Mouse (Mus musculus) hindbrain, embryonic 12.5 days (tissue): ENCODE results near the gene Prdx3. TPM values are rescaled to one million over a fixed set of nuclear protein-coding genes. Genes with fewer than 3 reads are reported as not detected.
A peak's percentile ranks its signal among the peaks of the same experiment; 100 is the strongest.

Experiments used
- ATAC-seq: fragments of 200-750 bp; cut with Nextera tagmentation; 2 replicates; pipeline ENCODE4 v1.8.0; 2017; ENCODE audit warnings: moderate TSS enrichment; ENCODE audit not compliant: low FRiP score
- H3K27ac ChIP-seq: fragments of 300-500 bp; sonication (generic); 2 replicates; pipeline ENCODE4 v1.5.1; 2016; ENCODE audit warnings: mild to moderate bottlenecking
- H3K27me3 ChIP-seq: fragments of 300-500 bp; sonication (generic); 2 replicates; pipeline ENCODE4 v1.6.1; 2016; ENCODE audit warnings: mild to moderate bottlenecking
- H3K36me3 ChIP-seq: fragments of 300-500 bp; sonication (generic); 2 replicates; pipeline ENCODE4 v1.6.1; 2016; ENCODE audit warnings: mild to moderate bottlenecking
- H3K4me1 ChIP-seq: fragments of 300-500 bp; sonication (generic); 2 replicates; pipeline ENCODE4 v1.6.1; 2016
- H3K4me2 ChIP-seq: fragments of 300-500 bp; sonication (generic); replicated peaks from 2 replicates; pipeline ENCODE4 v1.6.1; 2016; ENCODE audit warnings: mild to moderate bottlenecking
- H3K4me3 ChIP-seq: fragments of 300-500 bp; sonication (generic); 2 replicates; pipeline ENCODE4 v1.5.1; 2016; ENCODE audit warnings: mild to moderate bottlenecking
- H3K9ac ChIP-seq: fragments of 300-500 bp; sonication (generic); 2 replicates; pipeline ENCODE4 v1.6.1; 2016; ENCODE audit warnings: mild to moderate bottlenecking, moderate library complexity
- H3K9me3 ChIP-seq: fragments of 300-500 bp; sonication (generic); replicated peaks from 2 replicates; pipeline ENCODE4 v1.6.1; 2016; ENCODE audit warnings: mild to moderate bottlenecking
- WGBS: fragments of 180-500 bp; shearing (Covaris S2); methylation state at CpG from one replicate; pipeline ENCODE4 v1.1.7; 2016; 5-methylcytosine and 5-hydroxymethylcytosine counted together
- polyA plus RNA-seq: library from polyadenylated mRNA; unstranded; fragments of >200 nt; fragmentation: Nextera tagmentation; extraction: Ambion mirVana; gene quantifications from 2 replicates; pipeline ENCODE4 v1.2.1, GENCODE M21; 2016

Gene Prdx3
- polyA plus RNA-seq = 94.0 TPM in 2 replicates

GRCm38 (mm10) chr19:60874064-60874694, at the start of gene Prdx3:
Gene Prdx3 (minus strand): TSS chr19:60874556.
- peak within 1 kb of the TSS; percentile 58 for H3K4me2 ChIP-seq
- under 1% methylated on average over 28 of the region's 28 CpGs for WGBS
- H3K4me3 ChIP-seq = peak within 1 kb of the TSS; percentile 52
- peak; percentile 98 for ATAC-seq
- H3K36me3 ChIP-seq = peaks cover 4% of the 10 kb centered on the region; the same call in 1 of the 2 replicates
- H3K27ac ChIP-seq = peak within 1 kb of the TSS; percentile 72
- 0 out of 2 replicates have a peak, but pooled peaks cover 6% of the 10 kb centered on the region for H3K4me1 ChIP-seq
- H3K9me3 ChIP-seq = no peaks in the 10 kb centered on the region
- no peaks in the 10 kb centered on the region for H3K27me3 ChIP-seq
- H3K9ac ChIP-seq = peak within 1 kb of the TSS; percentile 62

- H3K4me3 ChIP-seq = no peak overlapping the region
- no peak overlapping the region for H3K27ac ChIP-seq
- H3K9ac ChIP-seq = no peak overlapping the region
- no peak overlapping the region for H3K4me2 ChIP-seq
- no peaks in the 10 kb centered on the region for H3K27me3 ChIP-seq
- H3K9me3 ChIP-seq = no peaks in the 10 kb centered on the region
- H3K36me3 ChIP-seq = no peaks in the 10 kb centered on the region
- ATAC-seq = no peak
- no peaks in the 10 kb centered on the region for H3K4me1 ChIP-seq
- WGBS = 94% methylated on average over 6 of the region's 6 CpGs
Measured at GRCm38 (mm10) chr19:60916869-60917570, 42.7 kb upstream of the Prdx3 start.

- WGBS = 92% methylated on average over 3 of the region's 3 CpGs
- H3K27ac ChIP-seq = no peak overlapping the region
- no peak overlapping the region for H3K9ac ChIP-seq
- H3K27me3 ChIP-seq = no peaks in the 10 kb centered on the region
- no peaks in the 10 kb centered on the region for H3K9me3 ChIP-seq
- H3K4me2 ChIP-seq = no peak overlapping the region
- no peaks in the 10 kb centered on the region for H3K4me1 ChIP-seq
- no peak for ATAC-seq
- no peaks in the 10 kb centered on the region for H3K36me3 ChIP-seq
- no peak overlapping the region for H3K4me3 ChIP-seq
Measured at GRCm38 (mm10) chr19:60915862-60916261, 41.5 kb upstream of the Prdx3 start.

- Histone ChIP-seq H3K27me3 (no peaks in the 10 kb centered on the region), H3K4me2 (no peak overlapping the region), H3K4me3 (no peak overlapping the region), H3K4me1 (no peaks in the 10 kb centered on the region), H3K9me3 (no peaks in the 10 kb centered on the region), H3K36me3 (no peaks in the 10 kb centered on the region), H3K9ac (no peak overlapping the region), H3K27ac (no peak overlapping the region)
- ATAC-seq = no peak
- WGBS = 66% methylated on average over 4 of the region's 4 CpGs
Measured at GRCm38 (mm10) chr19:60915236-60915635, 40.9 kb upstream of the Prdx3 start.

- WGBS = 79% methylated on average over 2 of the region's 2 CpGs
- H3K36me3 ChIP-seq = no peaks in the 10 kb centered on the region
Measured at GRCm38 (mm10) chr19:60911653-60912052, 37.3 kb upstream of the Prdx3 start.

GRCm38 (mm10) chr19:60910304-60910703, 35.9 kb upstream of the Prdx3 start:
- Histone ChIP-seq H3K4me3 (no peak overlapping the region), H3K27me3 (no peaks in the 10 kb centered on the region), H3K4me2 (no peak overlapping the region), H3K9ac (no peak overlapping the region), H3K36me3 (no peaks in the 10 kb centered on the region), H3K9me3 (no peaks in the 10 kb centered on the region), H3K27ac (no peak overlapping the region), H3K4me1 (no peaks in the 10 kb centered on the region)
- ATAC-seq = no peak

More at GRCm38 (mm10) chr19:60911653-60912052, 37.3 kb upstream of the Prdx3 start:
- Histone ChIP-seq H3K4me2 (no peak overlapping the region), H3K27ac (no peak overlapping the region), H3K27me3 (no peaks in the 10 kb centered on the region), H3K9ac (no peak overlapping the region), H3K4me1 (no peaks in the 10 kb centered on the region), H3K4me3 (no peak overlapping the region), H3K9me3 (no peaks in the 10 kb centered on the region)
- no peak for ATAC-seq

GRCm38 (mm10) chr19:60905477-60905876, 31.1 kb upstream of the Prdx3 start:
- ATAC-seq = no peak
- H3K4me3 ChIP-seq = no peak overlapping the region
- WGBS = 99% methylated on average over 5 of the region's 5 CpGs
- H3K36me3 ChIP-seq = no peaks in the 10 kb centered on the region
- no peaks in the 10 kb centered on the region for H3K27me3 ChIP-seq
- no peaks in the 10 kb centered on the region for H3K9me3 ChIP-seq
- H3K27ac ChIP-seq = no peak overlapping the region
- H3K9ac ChIP-seq = no peak overlapping the region
- H3K4me2 ChIP-seq = no peak overlapping the region
- no peaks in the 10 kb centered on the region for H3K4me1 ChIP-seq

- Histone ChIP-seq H3K36me3 (no peaks in the 10 kb centered on the region), H3K27ac (no peak overlapping the region), H3K4me2 (no peak overlapping the region), H3K27me3 (no peaks in the 10 kb centered on the region), H3K4me1 (no peaks in the 10 kb centered on the region), H3K9ac (no peak overlapping the region), H3K9me3 (no peaks in the 10 kb centered on the region), H3K4me3 (no peak overlapping the region)
- 100% methylated on average over 1 of the region's 1 CpGs for WGBS
- ATAC-seq = no peak
Measured at GRCm38 (mm10) chr19:60903971-60904370, 29.6 kb upstream of the Prdx3 start.

- Histone ChIP-seq H3K36me3 (no peaks in the 10 kb centered on the region), H3K27ac (no peak overlapping the region), H3K4me2 (no peak overlapping the region), H3K9me3 (no peaks in the 10 kb centered on the region), H3K27me3 (no peaks in the 10 kb centered on the region), H3K4me3 (no peak overlapping the region), H3K9ac (no peak overlapping the region), H3K4me1 (no peaks in the 10 kb centered on the region)
- WGBS = 91% methylated on average over 1 of the region's 1 CpGs
- ATAC-seq = no peak
Measured at GRCm38 (mm10) chr19:60903139-60903538, 28.8 kb upstream of the Prdx3 start.

- no peaks in the 10 kb centered on the region for H3K36me3 ChIP-seq
- no peak overlapping the region for H3K4me2 ChIP-seq
- WGBS = 55% methylated on average over 3 of the region's 3 CpGs
- no peaks in the 10 kb centered on the region for H3K27me3 ChIP-seq
- ATAC-seq = no peak
- no peak overlapping the region for H3K27ac ChIP-seq
- no peaks in the 10 kb centered on the region for H3K9me3 ChIP-seq
- H3K4me3 ChIP-seq = no peak overlapping the region
- H3K4me1 ChIP-seq = peaks cover 9% of the 10 kb centered on the region
- H3K9ac ChIP-seq = no peak overlapping the region
Measured at GRCm38 (mm10) chr19:60895251-60895880, 21.0 kb upstream of the Prdx3 start.

GRCm38 (mm10) chr19:60891934-60892547, 17.7 kb upstream of the Prdx3 start:
- peak overlapping the region; percentile 54 for H3K4me2 ChIP-seq
- ATAC-seq = no peak
- 31% methylated on average over 1 of the region's 1 CpGs for WGBS
- H3K27me3 ChIP-seq = no peaks in the 10 kb centered on the region
- H3K27ac ChIP-seq = no peak overlapping the region
- H3K36me3 ChIP-seq = no peaks in the 10 kb centered on the region
- H3K9ac ChIP-seq = no peak overlapping the region
- peaks cover 14% of the 10 kb centered on the region for H3K4me1 ChIP-seq
- H3K4me3 ChIP-seq = 0 out of 2 replicates have a peak overlapping the region, but pooled peaks have one; percentile 58
- no peaks in the 10 kb centered on the region for H3K9me3 ChIP-seq

GRCm38 (mm10) chr19:60891123-60891470, 16.7 kb upstream of the Prdx3 start:
- Histone ChIP-seq H3K9ac (peak overlapping the region; percentile 61), H3K4me1 (peaks cover 14% of the 10 kb centered on the region), H3K27me3 (no peaks in the 10 kb centered on the region), H3K4me2 (peak overlapping the region; percentile 54), H3K9me3 (no peaks in the 10 kb centered on the region), H3K36me3 (no peaks in the 10 kb centered on the region), H3K4me3 (peak overlapping the region; percentile 58), H3K27ac (peak overlapping the region; percentile 4; the same call in 1 of the 2 replicates)
- 7% methylated on average over 4 of the region's 5 CpGs for WGBS
- no peak for ATAC-seq
